Mouse (Mus musculus) heart, adult 18-20 months (tissue): ENCODE data around the gene Rcl1. TPM values are rescaled to one million over a fixed set of nuclear protein-coding genes. Genes with fewer than 3 reads are reported as not detected.

ENCODE experiments used
- DNase-seq, 2 experiments: peaks; one replicate each; pipeline ENCODE4 v3.0.0; 2021 to 2022; ENCODE audit warnings: mixed read lengths in 1 of 2
- microRNA-seq, 2 experiments: library from miRNA; unstranded; fragments of <30 nt; microRNA quantifications; one replicate each; pipeline ENCODE4 v1.2.0; 2022
- total RNA-seq, 2 experiments: library from RNA; stranded (reverse); gene quantifications; 2 replicates each; pipeline ENCODE4 v1.2.3; 2021

The Rcl1 gene
- total RNA-seq, 2 experiments from 2014 or later, result 4.2 to 5.9 TPM

DNA sequence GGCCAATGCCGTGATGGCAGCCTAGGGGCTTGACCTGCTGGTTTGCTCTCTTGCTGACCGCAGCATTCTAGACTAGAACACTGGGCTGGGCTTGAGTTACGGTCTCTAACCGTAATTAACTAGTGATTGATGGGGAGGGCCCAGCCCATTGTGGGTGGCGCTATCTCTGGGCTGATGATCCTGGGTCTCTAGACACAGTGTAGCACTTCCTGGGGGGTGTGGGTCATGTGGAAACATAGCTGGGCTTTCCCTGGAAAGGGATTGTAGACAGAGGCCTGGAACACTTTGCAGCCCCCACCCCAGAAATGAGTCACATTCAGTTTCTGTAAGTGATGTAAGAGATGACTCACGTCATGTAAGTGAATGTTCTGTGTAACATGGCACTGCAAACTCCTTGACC lies 48.9 kb downstream of the Rcl1 start:
- DNase-seq, result no peak

- no peak for DNase-seq
Measured at GRCm38 (mm10) chr19:29151443-29151842, 50.3 kb downstream of the Rcl1 start.

DNA sequence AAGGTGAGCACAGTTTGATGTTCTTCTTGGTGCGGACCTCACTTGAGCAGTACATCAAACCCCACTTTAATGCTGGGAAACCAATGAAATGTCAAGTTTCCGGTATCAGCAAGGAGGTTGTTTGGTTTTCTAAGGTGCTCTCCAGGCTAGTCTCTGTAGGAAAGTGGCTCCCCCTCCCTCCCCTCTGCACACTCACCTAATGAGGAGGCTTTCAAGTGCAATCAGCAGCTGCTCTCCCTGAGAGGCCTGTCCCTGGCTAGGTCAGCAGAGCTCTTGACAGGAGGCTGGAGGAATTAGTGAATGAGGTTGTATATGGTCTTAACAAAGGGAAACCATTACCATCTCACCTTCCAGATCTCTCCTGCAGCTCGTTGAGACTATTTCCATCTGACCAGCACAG lies 54.4 kb downstream of the Rcl1 start:
- DNase-seq, result no peak

DNA sequence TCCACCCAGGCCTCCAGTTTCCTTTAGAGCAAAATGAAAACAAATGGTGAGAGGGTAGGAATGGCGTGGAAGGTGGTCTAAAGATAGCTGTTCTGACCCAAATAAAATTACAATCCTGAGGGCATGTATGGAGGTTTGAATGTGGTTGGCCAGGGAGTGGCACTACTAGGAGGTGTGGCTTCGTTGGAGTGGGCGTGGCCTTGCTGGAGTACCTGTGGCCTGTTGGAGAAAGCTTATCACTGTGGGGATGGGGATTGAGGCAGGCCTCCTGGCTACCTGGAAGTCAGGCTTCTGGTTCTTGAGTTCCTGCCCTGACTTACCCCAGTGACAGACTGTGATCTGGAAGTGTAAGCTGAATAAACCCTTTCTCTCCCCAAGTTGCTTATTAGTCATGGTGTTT lies 55.2 kb downstream of the Rcl1 start:
- DNase-seq, result no peak

- DNase-seq, result no peak
Measured at GRCm38 (mm10) chr19:29157678-29158466, 56.7 kb downstream of the Rcl1 start.

DNA sequence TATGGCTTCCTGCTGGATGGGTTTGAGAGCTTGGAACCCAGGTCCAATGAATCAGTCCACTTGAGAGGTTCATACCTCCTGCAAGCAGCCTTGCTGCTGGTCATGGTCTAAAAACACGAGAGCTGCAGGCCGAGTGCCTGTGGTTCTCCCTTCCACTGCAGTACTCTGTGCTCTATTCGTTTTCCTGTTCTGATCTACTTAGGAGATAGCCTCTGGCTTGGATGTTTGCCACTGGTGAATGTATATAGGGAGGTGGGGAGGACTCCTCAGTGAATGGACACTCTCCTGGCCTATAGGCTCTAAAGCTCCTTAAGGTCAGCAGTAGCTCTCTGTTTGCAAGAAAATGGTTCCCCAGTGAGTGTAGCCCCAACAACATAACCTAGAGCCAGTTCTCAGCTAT lies 57.3 kb downstream of the Rcl1 start:
- DNase-seq, result no peak

DNA sequence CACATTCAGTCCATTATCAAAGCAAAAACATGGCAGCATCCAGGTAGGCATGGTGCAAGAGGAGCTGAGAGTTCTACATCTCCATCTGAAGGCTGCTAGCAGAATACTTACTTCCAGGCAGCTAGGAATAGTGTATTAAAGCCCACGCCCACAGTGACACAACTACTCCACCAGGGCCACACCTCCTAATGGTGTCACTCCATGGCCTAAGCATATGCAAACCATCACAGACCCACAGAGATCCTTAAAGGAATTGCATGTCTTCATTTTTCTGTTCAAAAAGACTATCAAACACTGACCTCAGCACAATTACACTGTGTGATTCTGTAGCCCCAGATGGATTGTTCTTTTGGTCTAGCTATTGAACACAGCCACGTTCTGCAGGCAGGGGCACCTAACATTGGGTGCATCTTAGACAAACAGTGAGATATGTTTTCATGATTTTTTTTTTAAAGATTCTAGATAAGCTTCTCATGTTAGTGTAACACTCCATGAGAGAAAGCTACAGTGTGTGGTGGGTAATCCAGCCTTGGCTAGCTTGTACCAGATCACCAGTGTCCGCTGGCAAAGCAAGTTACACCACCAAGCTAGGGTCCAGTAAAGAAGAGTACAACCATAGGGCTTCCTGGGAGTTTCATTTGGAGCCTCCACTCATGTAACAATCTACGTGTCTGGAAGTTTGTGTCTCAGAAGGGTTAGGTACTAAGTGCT lies 62.8 kb downstream of the Rcl1 start:
- no peak for DNase-seq

DNA sequence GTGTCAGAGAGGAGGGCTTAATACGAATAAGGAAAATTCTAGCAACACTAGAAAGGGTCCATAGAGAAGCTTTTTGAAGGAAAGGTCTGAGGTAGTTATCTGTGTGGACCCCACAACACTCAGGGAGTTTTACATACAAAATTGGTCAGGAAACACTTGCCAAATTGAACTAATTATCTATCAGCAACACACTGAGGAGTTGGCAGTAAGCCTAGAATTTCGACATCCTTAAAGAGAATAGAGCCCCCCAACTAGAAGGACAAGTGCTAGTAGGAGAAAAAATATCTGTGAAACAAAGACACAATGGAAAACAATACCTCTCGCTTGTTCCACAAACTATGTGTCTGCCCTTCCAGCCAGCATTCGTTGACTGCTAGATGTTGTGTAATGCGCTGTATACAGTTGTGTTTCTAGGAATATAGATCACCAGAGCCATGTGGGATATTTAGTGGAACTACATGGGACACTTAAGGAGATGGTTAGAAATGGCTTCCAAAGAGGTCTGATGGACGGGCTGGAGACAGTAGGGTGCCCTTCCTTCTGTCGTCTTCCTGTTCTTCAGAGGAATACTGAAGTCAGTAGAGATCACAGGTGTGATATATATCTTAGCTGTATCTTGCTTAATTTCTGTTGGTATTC lies 63.5 kb downstream of the Rcl1 start:
- no peak for DNase-seq

DNA sequence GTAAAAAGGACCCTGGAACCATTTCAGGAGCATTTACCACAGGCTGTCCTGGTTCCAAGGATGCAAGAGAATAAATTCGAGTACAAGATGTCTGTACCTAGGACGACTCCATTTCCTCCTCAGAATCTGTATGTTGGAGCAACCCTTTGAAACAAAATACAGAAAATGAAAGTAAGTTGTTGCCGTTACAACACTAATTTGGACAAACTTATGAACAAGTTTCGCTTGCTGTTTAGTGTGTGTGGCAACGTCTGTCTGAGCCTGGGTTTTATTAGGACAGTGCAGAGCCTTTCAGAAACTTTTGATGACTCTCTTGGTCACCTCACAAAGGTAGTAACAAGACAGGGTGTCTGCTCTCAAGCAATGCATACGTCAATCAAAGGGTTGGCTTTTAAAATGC lies 66.8 kb downstream of the Rcl1 start:
- no peak for DNase-seq

- no peak for DNase-seq
Measured at GRCm38 (mm10) chr19:29180336-29180735, 79.2 kb downstream of the Rcl1 start.

- no peak for DNase-seq
Measured at GRCm38 (mm10) chr19:29182166-29182565, 81.0 kb downstream of the Rcl1 start.

DNA sequence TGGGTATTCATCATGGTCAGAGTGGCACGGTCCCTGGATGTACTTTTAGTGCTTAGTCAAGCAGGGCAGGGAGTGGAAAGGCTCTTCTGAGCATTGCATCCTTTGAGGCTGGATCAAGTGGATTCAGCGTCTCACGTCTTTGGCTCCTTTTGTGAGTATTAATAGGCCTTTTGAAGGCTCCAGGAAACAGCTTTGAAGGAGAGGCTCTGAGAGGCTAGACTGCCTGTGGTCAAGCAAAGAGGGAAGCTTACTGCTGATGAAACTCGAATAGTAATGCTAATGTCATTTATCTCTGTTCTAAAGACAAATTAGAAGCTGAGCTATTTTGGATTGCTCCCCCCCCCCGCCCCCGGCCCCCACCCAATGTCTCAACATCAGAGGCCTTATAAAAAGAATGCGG lies 83.9 kb downstream of the Rcl1 start:
- DNase-seq, result no peak

GRCm38 (mm10) chr19:29185552-29186232 lies 84.5 kb downstream of the Rcl1 start:
- no peak for DNase-seq

- DNase-seq, result no peak
Measured at GRCm38 (mm10) chr19:29188879-29189278, 87.7 kb downstream of the Rcl1 start.

Small RNA genes within 50 kb of the gene (microRNA-seq; reads per million reads assigned to microRNA genes)
- 147 to 475 reads per million in 2 experiments for gene Mir101b

Other genes with a start within 250 kb of the Rcl1 start
- gene Plpp6, start 137.4 kb upstream of the Rcl1 start, total RNA-seq, result 1 to 10 TPM; 8.7 to 9.3 TPM
- gene 4430402I18Rik, start 133.6 kb upstream of the Rcl1 start, total RNA-seq, result 10 to 100 TPM; 27.8 to 33.8 TPM
- 10 to 100 TPM; 63.2 to 82.7 TPM for gene Cdc37l1, start 111.0 kb upstream of the Rcl1 start, total RNA-seq
- 10 to 100 TPM; 90.8 TPM for gene Ak3, start 53.4 kb upstream of the Rcl1 start, total RNA-seq
- gene Jak2, start 150.5 kb downstream of the Rcl1 start, total RNA-seq, result 10 to 100 TPM; 16.2 to 20.1 TPM
- gene Insl6, start 224.0 kb downstream of the Rcl1 start, total RNA-seq, result under 1 TPM; 0.40 to 0.72 TPM
- gene Rln1, start 233.3 kb downstream of the Rcl1 start, total RNA-seq, result not detected